Mouse (Mus musculus): ENCODE results near the gene Ppp1r13l. TPM values are rescaled to one million over a fixed set of nuclear protein-coding genes. Genes with fewer than 3 reads are reported as not detected.

Ppp1r13l gene
- total and polyA plus RNA-seq, 3 experiments: 1.5 to 15.9 TPM; not detected in 1

GRCm38 (mm10) chr7:19343210-19343808 is 16.2 kb upstream of the Ppp1r13l start:
- Histone ChIP-seq H3K9ac (ENCODE audit: control insufficient read depth, low read depth, low read length, poor library complexity, severe bottlenecking) (peak overlapping the region; percentile 47), H3K36me3 (ENCODE audit: control insufficient read depth in 1 of 2, insufficient read depth in 2 of 2, low read length in 2 of 2) (peaks cover 0 to 5% of the 10 kb centered on the region in 2 experiments; a peak in 2 of 4 replicates), H3K27ac (ENCODE audit: control insufficient read depth, low read depth, low read length) (no peak overlapping the region), H3K4me3 (ENCODE audit: control insufficient read depth in 1 of 2, insufficient read depth in 1 of 2, low read depth in 2 of 2, low read length in 2 of 2) (peak overlapping the region; percentile 1 to 30; a peak in 2 of 4 replicates), H3K4me1 (ENCODE audit: control insufficient read depth in 1 of 2, insufficient read depth in 2 of 2, low read length in 2 of 2) (peaks cover 2 to 18% of the 10 kb centered on the region in 2 experiments; a peak in 3 of 4 replicates), H3K79me2 (ENCODE audit: control insufficient read depth, insufficient read depth, low read length, poor library complexity) (no peaks in the 10 kb centered on the region), H3K9me3 (replicated peaks; ENCODE audit: insufficient read depth, low read length) (no peaks in the 10 kb centered on the region), H3K27me3 (ENCODE audit: control insufficient read depth in 1 of 2, insufficient read depth in 2 of 2, low read length in 2 of 2) (peaks cover 0 to 6% of the 10 kb centered on the region in 2 experiments; a peak in 2 of 4 replicates)
- TF ChIP-seq E2F4 (IDR thresholded peaks at IDR 0.05; ENCODE audit: borderline replicate concordance, low read depth, low read length) (no peak), RAD21 (IDR thresholded peaks at IDR 0.05; ENCODE audit: low read depth, low read length) (peak; percentile 93), MAFK (IDR thresholded peaks at IDR 0.05; ENCODE audit: borderline replicate concordance, low read depth, low read length) (no peak), SIN3A (IDR thresholded peaks at IDR 0.05; ENCODE audit: low read length) (peak; percentile 73; the same call in 1 of the 2 replicates), MAX (IDR thresholded peaks at IDR 0.05; ENCODE audit: low read length) (peak; percentile 7; the same call in 1 of the 2 replicates), SMC3 (IDR thresholded peaks at IDR 0.05; ENCODE audit: low read depth, low read length) (peak; percentile 84), POLR2AphosphoS5 (IDR thresholded peaks at IDR 0.05; ENCODE audit: borderline replicate concordance, low read depth, low read length) (no peak), UBTF (IDR thresholded peaks at IDR 0.05; ENCODE audit: borderline replicate concordance, insufficient read depth, low read depth, low read length) (no peak), MXI1 (IDR thresholded peaks at IDR 0.05; ENCODE audit: low read depth, low read length) (peak; percentile 31; the same call in 1 of the 2 replicates), CTCF (IDR thresholded peaks at IDR 0.05 in 2 of 3, conservative IDR thresholded peaks at IDR 0.05 in 1 of 3; ENCODE audit: control insufficient read depth in 1 of 3, insufficient read depth in 1 of 3, low read depth in 2 of 3, low read length in 3 of 3, poor library complexity in 1 of 3, severe bottlenecking in 1 of 3) (peak; percentile 90 to 98 (median 97)), ZC3H11A (IDR thresholded peaks at IDR 0.05; ENCODE audit: low read depth, low read length) (peak; percentile 81)
- DNase-seq (ENCODE audit: low read depth, low spot score): peak; percentile 92

GRCm38 (mm10) chr7:19344237-19344847 is 15.2 kb upstream of the Ppp1r13l start, which contains the start of gene Ercc1:
Gene Ercc1, plus strand, starts transcription at chr7:19344778.
- H3K36me3 ChIP-seq (ENCODE audit: control insufficient read depth in 1 of 2, insufficient read depth in 2 of 2, low read length in 2 of 2): peaks cover 0 to 5% of the 10 kb centered on the region in 2 experiments; a peak in 2 of 4 replicates
- DNase-seq (ENCODE audit: low read depth, low spot score): no peak
- peak within 1 kb of the TSS; percentile 66 to 70 for H3K4me3 ChIP-seq (ENCODE audit: control insufficient read depth in 1 of 2, insufficient read depth in 1 of 2, low read depth in 2 of 2, low read length in 2 of 2)
- H3K27ac ChIP-seq (ENCODE audit: control insufficient read depth, low read depth, low read length): peak within 1 kb of the TSS; percentile 43
- peaks cover 2 to 18% of the 10 kb centered on the region in 2 experiments; a peak in 3 of 4 replicates for H3K4me1 ChIP-seq (ENCODE audit: control insufficient read depth in 1 of 2, insufficient read depth in 2 of 2, low read length in 2 of 2)
- H3K9ac ChIP-seq (ENCODE audit: control insufficient read depth, low read depth, low read length, poor library complexity, severe bottlenecking): peak within 1 kb of the TSS; percentile 70
- H3K79me2 ChIP-seq (ENCODE audit: control insufficient read depth, insufficient read depth, low read length, poor library complexity): no peaks in the 10 kb centered on the region
- peaks cover 0 to 6% of the 10 kb centered on the region in 2 experiments; a peak in 2 of 4 replicates for H3K27me3 ChIP-seq (ENCODE audit: control insufficient read depth in 1 of 2, insufficient read depth in 2 of 2, low read length in 2 of 2)
- TF ChIP-seq ZC3H11A (IDR thresholded peaks at IDR 0.05; ENCODE audit: low read depth, low read length) (no peak), ZMIZ1 (IDR thresholded peaks at IDR 0.05; ENCODE audit: low read depth, low read length) (0 out of 2 replicates have a peak, but pooled peaks have one; percentile 17), TBP (IDR thresholded peaks at IDR 0.05; ENCODE audit: low read depth, low read length) (no peak), EP300 (IDR thresholded peaks at IDR 0.05; ENCODE audit: low read depth in 1 of 2, low read length in 2 of 2) (no peak), MAX (IDR thresholded peaks at IDR 0.05; ENCODE audit: low read length) (0 out of 2 replicates have a peak, but pooled peaks have one; percentile 0), KAT2A (conservative IDR thresholded peaks at IDR 0.05; ENCODE audit: low read depth, low read length) (no peak), ZKSCAN1 (IDR thresholded peaks at IDR 0.05; ENCODE audit: low read depth, low read length) (no peak), ZNF384 (IDR thresholded peaks at IDR 0.05; ENCODE audit: low read depth, low read length) (no peak), USF1 (IDR thresholded peaks at IDR 0.05; ENCODE audit: low read depth, low read length) (0 out of 2 replicates have a peak, but pooled peaks have one; percentile 4)
- no peaks in the 10 kb centered on the region for H3K9me3 ChIP-seq (replicated peaks; ENCODE audit: insufficient read depth, low read length)

All from MEL (cell line).